Mouse (Mus musculus) ES-E14 (cell line): ENCODE measurements at regions not wholly inside any gene's neighbourhood (a gene's known extent, or its start where the extent isn't known, plus 50 kb on each side); places are given as distances from the start of the nearest gene placed in this dataset.
"Not testable (repeated sequence)": the region's sequence is repeated elsewhere in the genome, so short reads cannot be mapped to it uniquely, and the experiment has no call there.

Experiments
- HCFC1 ChIP-seq: IDR thresholded peaks from 2 replicates; pipeline ENCODE4 v1.6.1; 2012; ENCODE audit warnings: low read length, inconsistent platforms, borderline replicate concordance; ENCODE audit not compliant: insufficient read depth
- MAFK ChIP-seq: IDR thresholded peaks from 2 replicates; pipeline ENCODE4 v1.6.1; 2014; ENCODE audit warnings: mild to moderate bottlenecking, low read depth, low read length, inconsistent platforms; ENCODE audit not compliant: insufficient read depth
- ZNF384 ChIP-seq: IDR thresholded peaks from 2 replicates; pipeline ENCODE4 v1.6.1; 2012; ENCODE audit warnings: low read depth, low read length, inconsistent platforms

DNA sequence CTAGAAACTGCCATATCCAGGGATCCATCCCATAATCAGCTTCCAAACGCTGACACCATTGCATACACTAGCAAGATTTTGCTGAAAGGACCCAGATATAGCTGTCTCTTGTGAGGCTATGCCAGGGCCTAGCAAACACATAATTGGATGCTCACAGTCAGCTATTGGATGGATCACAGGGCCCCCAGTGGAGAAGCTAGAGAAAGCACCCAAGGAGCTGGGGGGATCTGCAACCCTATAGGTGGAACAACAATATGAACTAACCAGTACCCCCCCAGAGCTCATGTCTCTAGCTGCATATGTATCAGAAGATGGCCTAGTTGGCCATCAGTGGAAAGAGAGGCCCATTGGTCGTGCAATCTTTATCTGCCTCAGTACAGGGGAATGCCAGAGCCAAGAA, 287.1 kb upstream of the Kcnh8 start:
- not testable (repeated sequence) for TF ChIP-seq ZNF384, HCFC1, MAFK
